Mouse (Mus musculus) c-Kit-negative CD71-positive TER-119-positive erythroid progenitor cells, embryonic 14.5 days (primary cell): Measurements from ENCODE around the gene Pram1.
"Not testable (repeated sequence)": the region's sequence is repeated elsewhere in the genome, so short reads cannot be mapped to it uniquely, and the experiment has no call there.

Experiments used
- DNase-seq: peaks from one replicate; pipeline ENCODE4 v3.0.0-alpha.2; 2013; ENCODE audit warnings: low read depth, low spot score

The Pram1 gene

GRCm38 (mm10) chr17:33637516-33638276 is at the start of gene Pram1:
Gene Pram1 (plus strand): TSS chr17:33638056.
- DNase-seq: no peak

DNA sequence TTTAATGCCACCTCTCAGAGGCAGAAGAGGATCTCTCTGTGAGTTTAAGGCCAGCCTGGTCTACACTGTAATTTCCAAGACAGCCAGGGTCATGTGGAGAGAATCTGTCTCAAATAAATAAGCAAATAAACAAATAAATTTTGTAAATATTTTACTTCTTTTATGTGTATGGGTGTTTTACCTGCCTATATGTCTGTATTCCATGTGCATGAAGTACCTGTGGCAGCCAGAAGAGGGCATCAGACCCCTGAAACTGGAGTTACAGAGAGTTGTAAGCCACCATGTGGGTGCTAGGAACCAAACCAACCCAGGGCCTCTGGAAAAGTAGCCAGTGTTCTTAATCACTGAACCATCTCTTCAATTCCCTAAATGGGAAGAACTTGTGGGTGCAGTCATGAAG is 40.6 kb upstream of the Pram1 start:
- DNase-seq: no peak

DNA sequence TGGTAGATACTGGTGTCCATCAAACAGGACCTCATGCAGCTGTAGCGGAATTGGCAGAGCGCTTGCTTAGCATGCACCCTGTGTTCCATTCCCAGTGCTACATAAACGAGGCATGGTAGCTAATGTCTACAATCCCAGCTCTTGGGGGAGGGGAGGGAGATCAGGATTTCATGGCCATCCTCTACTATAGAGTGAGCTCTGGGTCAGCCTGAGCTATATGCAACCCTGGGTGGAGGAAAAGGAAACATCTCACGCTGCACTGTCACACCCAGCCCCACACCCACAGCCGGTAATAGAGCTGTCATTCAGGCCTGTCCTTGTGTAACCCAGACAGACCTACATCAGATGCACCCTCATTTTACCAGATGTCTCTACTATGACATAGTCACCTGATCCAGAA is 39.4 kb upstream of the Pram1 start:
- DNase-seq: no peak

DNA sequence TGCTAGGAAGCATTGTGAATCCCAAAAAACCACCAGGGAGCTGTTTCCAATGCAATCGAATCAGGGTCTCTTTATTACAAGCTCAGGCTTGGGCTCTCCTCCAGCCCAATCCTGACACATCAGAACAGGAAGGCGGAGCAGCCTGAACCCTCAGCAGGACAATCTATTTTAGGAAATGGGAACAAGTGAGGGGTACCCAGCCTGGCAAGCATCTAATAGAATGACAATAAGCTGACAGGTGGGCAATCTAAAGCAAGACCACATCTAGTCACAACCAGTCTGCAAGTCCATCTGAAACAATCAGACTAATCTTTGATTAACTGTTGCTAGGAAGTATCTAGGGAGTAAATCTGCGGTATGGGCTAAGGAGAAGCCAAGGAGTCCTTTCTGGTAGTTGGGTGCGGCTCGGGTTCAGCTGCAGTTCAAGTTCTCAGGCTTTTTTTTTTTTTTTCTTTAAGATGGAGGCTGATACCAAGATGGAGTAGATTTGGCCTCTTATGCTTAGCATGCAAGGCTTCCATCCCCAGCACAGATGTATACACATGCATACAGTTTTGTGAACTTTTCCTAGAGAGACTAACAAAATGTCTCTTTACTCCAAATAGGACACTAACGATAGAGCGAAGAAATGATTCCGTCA is 37.9 kb upstream of the Pram1 start:
- DNase-seq: no peak

DNA sequence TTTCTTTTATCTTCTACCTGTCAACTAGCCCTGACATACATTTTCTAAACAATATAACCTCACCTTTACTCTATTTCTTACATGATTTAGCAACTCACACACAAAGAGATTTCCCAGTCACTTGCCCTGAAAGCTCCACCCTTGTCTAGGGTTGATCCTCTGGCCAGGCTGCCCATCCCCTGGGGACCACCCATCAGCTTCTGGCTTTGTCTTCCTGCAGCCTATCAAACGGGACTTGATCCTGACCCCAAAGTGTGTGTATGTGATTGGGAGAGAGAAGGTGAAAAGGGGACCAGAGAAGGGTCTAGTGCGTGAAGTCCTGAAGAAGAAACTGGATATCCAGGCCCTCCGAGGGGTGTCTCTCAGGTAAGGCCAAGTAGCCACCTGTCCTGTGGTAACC is 37.0 kb upstream of the Pram1 start:
- DNase-seq: no peak

DNA sequence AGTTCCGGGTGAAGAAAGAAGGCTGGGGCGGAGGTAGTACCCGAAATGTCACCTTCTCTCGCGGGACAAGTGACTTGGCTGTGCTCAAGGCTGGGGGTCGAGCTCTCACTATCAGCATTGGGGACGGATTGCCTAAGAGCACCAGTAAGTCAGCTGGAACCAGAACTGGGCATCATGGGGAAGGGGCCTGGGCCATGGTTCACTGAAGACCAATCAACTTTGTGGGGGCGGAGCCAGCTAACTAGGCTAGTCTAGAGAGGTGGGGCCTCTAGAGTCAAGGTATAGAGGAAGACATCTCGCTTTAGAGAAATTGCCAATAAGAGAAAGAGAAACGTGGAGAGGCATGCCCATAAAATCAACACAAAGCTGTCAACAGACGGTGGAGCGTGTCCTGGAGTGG is 35.9 kb upstream of the Pram1 start:
- DNase-seq: no peak

- DNase-seq: no peak
Measured at GRCm38 (mm10) chr17:33607273-33607672, 30.6 kb upstream of the Pram1 start.

GRCm38 (mm10) chr17:33610548-33610947 is 27.3 kb upstream of the Pram1 start:
- no peak for DNase-seq

GRCm38 (mm10) chr17:33613726-33614125 is 24.1 kb upstream of the Pram1 start:
- not testable (repeated sequence) for DNase-seq

- no peak for DNase-seq
Measured at GRCm38 (mm10) chr17:33627281-33627680, 10.6 kb upstream of the Pram1 start.

GRCm38 (mm10) chr17:33628621-33629486 is 9.0 kb upstream of the Pram1 start, which contains the start of gene Zfp414:
Gene Zfp414 (plus strand): TSS chr17:33629090.
- DNase-seq: peak; percentile 97

DNA sequence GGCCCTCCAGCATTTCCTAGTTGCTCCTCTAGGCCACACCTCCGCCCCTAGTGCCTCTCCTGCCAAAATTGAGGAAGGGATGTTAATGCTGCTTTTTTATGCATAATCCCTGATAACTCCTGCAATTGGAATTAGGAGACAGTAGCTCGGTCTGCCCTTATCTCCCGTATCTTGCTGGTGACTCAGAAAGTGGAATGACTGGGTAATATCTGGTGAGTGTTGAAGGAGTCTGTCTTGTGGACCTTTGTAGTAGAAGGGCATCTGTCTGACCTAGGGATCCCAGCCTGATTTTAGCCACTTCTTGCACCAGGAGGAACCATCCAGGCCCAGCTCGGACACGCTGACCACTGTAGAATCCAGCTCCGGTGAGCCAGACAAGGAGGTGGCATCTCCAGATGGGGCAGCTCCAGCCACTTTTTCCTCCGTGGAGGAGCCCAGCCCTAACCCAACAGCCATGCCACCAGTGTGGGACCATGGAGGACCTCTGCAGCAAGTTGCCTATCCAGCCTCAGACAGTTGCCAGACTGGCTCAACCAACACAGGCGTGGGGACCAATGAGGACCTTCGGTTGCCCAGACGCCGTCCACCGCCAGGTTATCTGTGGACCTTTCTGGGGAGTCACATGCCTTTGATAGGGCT is 8.2 kb upstream of the Pram1 start:
- DNase-seq: no peak

GRCm38 (mm10) chr17:33630171-33630895 is 7.5 kb upstream of the Pram1 start:
- DNase-seq: no peak

DNA sequence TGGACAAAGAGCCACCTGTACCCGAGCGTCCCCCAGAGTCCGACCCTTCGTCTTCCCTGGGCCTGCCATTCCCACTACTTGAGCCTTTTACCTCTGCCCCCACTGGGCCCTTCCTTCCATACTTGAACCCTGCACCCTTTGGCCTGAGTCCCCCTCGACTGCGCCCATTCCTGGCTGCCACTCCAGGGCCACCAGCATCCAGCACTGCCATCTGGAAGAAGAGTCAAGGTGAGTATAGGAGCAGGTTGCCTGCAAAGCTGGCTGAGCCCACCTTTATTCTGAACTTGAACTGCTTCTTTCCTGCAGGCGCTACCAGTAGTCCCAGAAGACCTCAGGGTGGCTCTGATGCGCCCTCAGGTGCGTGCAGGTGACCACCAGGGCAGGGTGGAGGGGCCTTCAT is 6.6 kb upstream of the Pram1 start:
- DNase-seq: no peak

DNA sequence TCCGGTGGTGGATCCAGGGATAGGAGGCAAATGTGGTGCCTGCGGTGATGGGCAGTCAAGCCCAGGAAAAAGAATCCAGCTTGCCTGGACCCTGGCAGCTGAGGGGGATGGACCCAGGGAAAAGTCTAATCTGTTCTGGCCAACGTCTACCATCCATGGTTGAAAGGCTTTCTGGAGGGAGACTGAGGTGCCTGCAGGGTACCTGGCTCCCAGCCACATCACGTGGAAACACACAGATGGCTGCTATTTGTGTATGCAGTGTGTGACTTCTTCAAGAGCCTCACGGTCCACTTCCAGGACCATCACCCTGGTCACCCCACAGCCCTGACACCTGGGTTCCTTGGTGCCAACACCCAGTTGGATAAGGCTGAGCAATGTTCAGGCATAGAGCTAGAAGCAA is 6.1 kb upstream of the Pram1 start:
- no peak for DNase-seq

GRCm38 (mm10) chr17:33637038-33637437 is 818 bp upstream of the Pram1 start:
- no peak for DNase-seq

DNA sequence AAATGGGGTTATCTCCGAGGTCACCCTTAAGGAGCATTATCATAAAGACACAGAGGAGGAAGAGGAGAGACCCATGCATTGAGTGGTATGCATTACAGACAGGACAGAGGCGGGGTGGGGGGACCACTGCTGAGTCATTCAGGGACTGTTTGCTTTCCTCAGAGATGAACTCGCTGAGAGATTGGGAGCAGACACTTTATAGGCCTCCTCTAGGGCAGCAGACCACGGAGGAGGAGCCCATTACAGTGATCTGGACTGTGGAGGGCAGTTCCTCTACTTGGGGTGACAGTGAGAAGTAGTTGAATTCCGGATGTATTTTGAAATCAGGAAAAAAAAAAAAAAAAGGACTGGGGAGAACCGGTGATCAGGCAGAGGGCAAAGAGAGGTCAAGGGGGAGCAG is 1.9 kb downstream of the Pram1 start:
- no peak for DNase-seq

GRCm38 (mm10) chr17:33644068-33644467 is 6.2 kb downstream of the Pram1 start:
- DNase-seq: no peak

GRCm38 (mm10) chr17:33645073-33645472 is 7.2 kb downstream of the Pram1 start:
- no peak for DNase-seq

GRCm38 (mm10) chr17:33649781-33650475 is 12.1 kb downstream of the Pram1 start:
- DNase-seq: no peak

DNA sequence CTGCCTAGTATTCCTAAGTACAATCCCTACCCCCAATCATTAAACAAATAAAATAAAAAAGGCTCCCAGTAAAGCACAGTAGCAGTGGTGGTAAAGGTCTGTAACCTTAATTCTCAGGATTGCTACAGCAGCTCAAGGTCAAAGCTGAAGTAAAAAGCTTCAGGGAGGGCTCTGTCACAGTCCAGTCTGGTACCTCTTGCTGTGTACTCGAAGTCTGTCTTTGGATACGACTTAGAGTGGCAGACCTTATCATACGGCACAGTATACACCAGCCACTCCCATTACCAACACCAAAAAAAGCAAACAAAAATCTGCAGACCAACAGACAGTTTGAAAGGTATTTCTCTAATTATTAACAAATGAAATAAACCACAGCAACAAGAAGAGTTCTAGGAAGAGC is 29.0 kb downstream of the Pram1 start:
- DNase-seq: no peak
